Mouse (Mus musculus) hindbrain, embryonic 13.5 days (tissue): ENCODE data around the gene Cyp2g1. TPM values are rescaled to one million over a fixed set of nuclear protein-coding genes. Genes with fewer than 3 reads are reported as not detected.

Source experiments
- ATAC-seq: fragments of 200-750 bp; cut with Nextera tagmentation; 2 replicates; pipeline ENCODE4 v1.8.0; 2017; ENCODE audit warnings: moderate TSS enrichment; ENCODE audit not compliant: low FRiP score
- H3K27ac ChIP-seq: fragments of 300-500 bp; sonication (generic); 2 replicates; pipeline ENCODE4 v1.5.1; 2015; ENCODE audit warnings: inconsistent platforms, mild to moderate bottlenecking, moderate library complexity
- H3K27me3 ChIP-seq: fragments of 300-500 bp; sonication (generic); 2 replicates; pipeline ENCODE4 v1.6.1; 2015; ENCODE audit warnings: mild to moderate bottlenecking, inconsistent platforms
- H3K36me3 ChIP-seq: fragments of 300-500 bp; sonication (generic); 2 replicates; pipeline ENCODE4 v1.6.1; 2015; ENCODE audit warnings: mild to moderate bottlenecking, inconsistent platforms
- H3K4me1 ChIP-seq: fragments of 300-500 bp; sonication (generic); replicated peaks from 2 replicates; pipeline ENCODE4 v1.6.1; 2015; ENCODE audit warnings: inconsistent platforms
- H3K4me2 ChIP-seq: fragments of 300-500 bp; sonication (generic); 2 replicates; pipeline ENCODE4 v1.6.1; 2015; ENCODE audit warnings: inconsistent platforms, mild to moderate bottlenecking, moderate library complexity
- H3K4me3 ChIP-seq: fragments of 300-500 bp; sonication (generic); 2 replicates; pipeline ENCODE4 v1.5.1; 2015; ENCODE audit warnings: mild to moderate bottlenecking, inconsistent platforms
- H3K9ac ChIP-seq: fragments of 300-500 bp; sonication (generic); 2 replicates; pipeline ENCODE4 v1.6.1; 2015; ENCODE audit warnings: mild to moderate bottlenecking, inconsistent platforms
- H3K9me3 ChIP-seq: fragments of 300-500 bp; sonication (generic); 2 replicates; pipeline ENCODE4 v1.6.1; 2016; ENCODE audit warnings: inconsistent platforms
- WGBS: fragments of 180-500 bp; shearing (Covaris S2); methylation state at CpG from one replicate; pipeline ENCODE4 v1.1.7; 2015; 5-methylcytosine and 5-hydroxymethylcytosine counted together
- polyA plus RNA-seq: library from polyadenylated mRNA; unstranded; fragments of >200 nt; fragmentation: Nextera tagmentation; extraction: Ambion mirVana; gene quantifications from 2 replicates; pipeline ENCODE4 v1.2.1, GENCODE M21; 2015

Cyp2g1 gene
- not detected in 2 replicates for polyA plus RNA-seq

- H3K27me3 ChIP-seq, result no peaks in the 10 kb centered on the region
- no peak within 1 kb of the TSS for H3K4me2 ChIP-seq
- H3K9me3 ChIP-seq, result no peaks in the 10 kb centered on the region
- 92% methylated on average over 2 of the region's 2 CpGs for WGBS
- no peak within 1 kb of the TSS for H3K27ac ChIP-seq
- no peak within 1 kb of the TSS for H3K4me3 ChIP-seq
- no peak within 1 kb of the TSS for H3K9ac ChIP-seq
- no peaks in the 10 kb centered on the region for H3K4me1 ChIP-seq
- ATAC-seq, result no peak
- H3K36me3 ChIP-seq, result no peaks in the 10 kb centered on the region
Observed at GRCm38 (mm10) chr7:26808592-26808991, at the start of gene Cyp2g1. Cyp2g1 (plus strand) TSS chr7:26808892.

- Histone ChIP-seq H3K9ac (no peak overlapping the region), H3K36me3 (no peaks in the 10 kb centered on the region), H3K4me2 (no peak overlapping the region), H3K9me3 (no peaks in the 10 kb centered on the region; the same call in 1 of the 2 replicates), H3K4me1 (no peaks in the 10 kb centered on the region), H3K27ac (no peak overlapping the region), H3K27me3 (no peaks in the 10 kb centered on the region), H3K4me3 (no peak overlapping the region)
- ATAC-seq, result no peak
- 65% methylated on average over 1 of the region's 1 CpGs for whole genome bisulfite sequencing
Observed at GRCm38 (mm10) chr7:26767084-26767483, 41.6 kb upstream of the Cyp2g1 start.

- Histone ChIP-seq H3K4me3 (no peak overlapping the region), H3K9me3 (no peaks in the 10 kb centered on the region; the same call in 1 of the 2 replicates), H3K9ac (no peak overlapping the region), H3K4me1 (no peaks in the 10 kb centered on the region), H3K36me3 (no peaks in the 10 kb centered on the region), H3K27ac (no peak overlapping the region), H3K4me2 (no peak overlapping the region), H3K27me3 (no peaks in the 10 kb centered on the region)
- no peak for ATAC-seq
- WGBS, result 86% methylated on average over 9 of the region's 9 CpGs
Observed at GRCm38 (mm10) chr7:26769881-26770470, 38.7 kb upstream of the Cyp2g1 start.

GRCm38 (mm10) chr7:26772866-26773586, 35.7 kb upstream of the Cyp2g1 start:
- no peak overlapping the region for H3K9ac ChIP-seq
- no peaks in the 10 kb centered on the region for H3K27me3 ChIP-seq
- no peak overlapping the region for H3K27ac ChIP-seq
- H3K4me2 ChIP-seq, result no peak overlapping the region
- no peak overlapping the region for H3K4me3 ChIP-seq
- no peaks in the 10 kb centered on the region for H3K36me3 ChIP-seq
- ATAC-seq, result no peak
- no peaks in the 10 kb centered on the region for H3K4me1 ChIP-seq
- WGBS, result 79% methylated on average over 3 of the region's 3 CpGs
- H3K9me3 ChIP-seq, result no peaks in the 10 kb centered on the region

- H3K4me3 ChIP-seq, result no peak overlapping the region
- WGBS, result 25% methylated on average over 5 of the region's 6 CpGs
- ATAC-seq, result no peak
- H3K4me1 ChIP-seq, result no peaks in the 10 kb centered on the region
- no peaks in the 10 kb centered on the region for H3K27me3 ChIP-seq
- no peaks in the 10 kb centered on the region for H3K36me3 ChIP-seq
- H3K9ac ChIP-seq, result no peak overlapping the region
- H3K27ac ChIP-seq, result no peak overlapping the region
- H3K4me2 ChIP-seq, result no peak overlapping the region
- no peaks in the 10 kb centered on the region for H3K9me3 ChIP-seq
Observed at GRCm38 (mm10) chr7:26775866-26776265, 32.8 kb upstream of the Cyp2g1 start.

- Histone ChIP-seq H3K4me2 (no peak overlapping the region), H3K4me3 (no peak overlapping the region), H3K27me3 (no peaks in the 10 kb centered on the region), H3K9ac (no peak overlapping the region), H3K9me3 (no peaks in the 10 kb centered on the region), H3K36me3 (no peaks in the 10 kb centered on the region), H3K27ac (no peak overlapping the region), H3K4me1 (no peaks in the 10 kb centered on the region)
- no peak for ATAC-seq
- 65% methylated on average over 2 of the region's 2 CpGs for WGBS
Observed at GRCm38 (mm10) chr7:26777806-26778205, 30.9 kb upstream of the Cyp2g1 start.

GRCm38 (mm10) chr7:26778474-26778873, 30.2 kb upstream of the Cyp2g1 start:
- 41% methylated on average over 6 of the region's 6 CpGs for WGBS
- H3K9me3 ChIP-seq, result no peaks in the 10 kb centered on the region
- no peak overlapping the region for H3K9ac ChIP-seq
- no peak overlapping the region for H3K4me2 ChIP-seq
- no peak overlapping the region for H3K4me3 ChIP-seq
- ATAC-seq, result no peak
- H3K27me3 ChIP-seq, result no peaks in the 10 kb centered on the region
- no peak overlapping the region for H3K27ac ChIP-seq
- no peaks in the 10 kb centered on the region for H3K4me1 ChIP-seq
- no peaks in the 10 kb centered on the region for H3K36me3 ChIP-seq

GRCm38 (mm10) chr7:26779799-26780416, 28.8 kb upstream of the Cyp2g1 start:
- no peaks in the 10 kb centered on the region for H3K36me3 ChIP-seq
- no peaks in the 10 kb centered on the region for H3K4me1 ChIP-seq
- no peak overlapping the region; the same call in 1 of the 2 replicates for H3K4me2 ChIP-seq
- ATAC-seq, result peak; percentile 76
- no peak overlapping the region for H3K27ac ChIP-seq
- no peaks in the 10 kb centered on the region for H3K27me3 ChIP-seq
- 81% methylated on average over 5 of the region's 5 CpGs for WGBS
- no peaks in the 10 kb centered on the region for H3K9me3 ChIP-seq
- H3K9ac ChIP-seq, result no peak overlapping the region
- no peak overlapping the region for H3K4me3 ChIP-seq

GRCm38 (mm10) chr7:26780510-26780909, 28.2 kb upstream of the Cyp2g1 start:
- H3K36me3 ChIP-seq, result no peaks in the 10 kb centered on the region
- H3K9ac ChIP-seq, result no peak overlapping the region
- peak overlapping the region; percentile 38 for H3K4me2 ChIP-seq
- WGBS, result 3% methylated on average over 11 of the region's 11 CpGs
- no peak overlapping the region for H3K4me3 ChIP-seq
- H3K4me1 ChIP-seq, result no peaks in the 10 kb centered on the region
- ATAC-seq, result peak; percentile 92
- no peaks in the 10 kb centered on the region for H3K9me3 ChIP-seq
- no peaks in the 10 kb centered on the region for H3K27me3 ChIP-seq
- H3K27ac ChIP-seq, result no peak overlapping the region

- Histone ChIP-seq H3K4me3 (no peak overlapping the region), H3K36me3 (no peaks in the 10 kb centered on the region), H3K27me3 (no peaks in the 10 kb centered on the region), H3K4me1 (no peaks in the 10 kb centered on the region), H3K4me2 (peak overlapping the region; percentile 38), H3K9me3 (no peaks in the 10 kb centered on the region), H3K9ac (no peak overlapping the region), H3K27ac (no peak overlapping the region)
- WGBS, result 19% methylated on average over 8 of the region's 8 CpGs
- ATAC-seq, result peak; percentile 64; the same call in 1 of the 2 replicates
Observed at GRCm38 (mm10) chr7:26780998-26781766, 27.5 kb upstream of the Cyp2g1 start.

GRCm38 (mm10) chr7:26781767-26782131, 26.9 kb upstream of the Cyp2g1 start:
- no peaks in the 10 kb centered on the region for H3K4me1 ChIP-seq
- no peak overlapping the region for H3K27ac ChIP-seq
- H3K36me3 ChIP-seq, result no peaks in the 10 kb centered on the region
- no peak overlapping the region for H3K9ac ChIP-seq
- H3K4me3 ChIP-seq, result no peak overlapping the region
- WGBS, result 37% methylated on average over 8 of the region's 8 CpGs
- no peaks in the 10 kb centered on the region for H3K27me3 ChIP-seq
- H3K4me2 ChIP-seq, result no peak overlapping the region
- no peaks in the 10 kb centered on the region for H3K9me3 ChIP-seq
- no peak for ATAC-seq

GRCm38 (mm10) chr7:26783163-26783562, 25.5 kb upstream of the Cyp2g1 start:
- Histone ChIP-seq H3K4me3 (no peak overlapping the region), H3K9me3 (no peaks in the 10 kb centered on the region), H3K27me3 (no peaks in the 10 kb centered on the region), H3K27ac (no peak overlapping the region), H3K9ac (no peak overlapping the region), H3K4me1 (no peaks in the 10 kb centered on the region), H3K36me3 (no peaks in the 10 kb centered on the region), H3K4me2 (no peak overlapping the region)
- no peak for ATAC-seq
- whole genome bisulfite sequencing, result 84% methylated on average over 5 of the region's 5 CpGs
